Mouse (Mus musculus) neural tube, embryonic 10.5 days (tissue): ENCODE results near the gene Gm45234.

Experiments
- DNase-seq: peaks from one replicate; pipeline ENCODE4 v3.0.0-alpha.2; 2017; ENCODE audit warnings: low spot score; ENCODE audit errors: extremely low spot score

The Gm45234 gene

DNA sequence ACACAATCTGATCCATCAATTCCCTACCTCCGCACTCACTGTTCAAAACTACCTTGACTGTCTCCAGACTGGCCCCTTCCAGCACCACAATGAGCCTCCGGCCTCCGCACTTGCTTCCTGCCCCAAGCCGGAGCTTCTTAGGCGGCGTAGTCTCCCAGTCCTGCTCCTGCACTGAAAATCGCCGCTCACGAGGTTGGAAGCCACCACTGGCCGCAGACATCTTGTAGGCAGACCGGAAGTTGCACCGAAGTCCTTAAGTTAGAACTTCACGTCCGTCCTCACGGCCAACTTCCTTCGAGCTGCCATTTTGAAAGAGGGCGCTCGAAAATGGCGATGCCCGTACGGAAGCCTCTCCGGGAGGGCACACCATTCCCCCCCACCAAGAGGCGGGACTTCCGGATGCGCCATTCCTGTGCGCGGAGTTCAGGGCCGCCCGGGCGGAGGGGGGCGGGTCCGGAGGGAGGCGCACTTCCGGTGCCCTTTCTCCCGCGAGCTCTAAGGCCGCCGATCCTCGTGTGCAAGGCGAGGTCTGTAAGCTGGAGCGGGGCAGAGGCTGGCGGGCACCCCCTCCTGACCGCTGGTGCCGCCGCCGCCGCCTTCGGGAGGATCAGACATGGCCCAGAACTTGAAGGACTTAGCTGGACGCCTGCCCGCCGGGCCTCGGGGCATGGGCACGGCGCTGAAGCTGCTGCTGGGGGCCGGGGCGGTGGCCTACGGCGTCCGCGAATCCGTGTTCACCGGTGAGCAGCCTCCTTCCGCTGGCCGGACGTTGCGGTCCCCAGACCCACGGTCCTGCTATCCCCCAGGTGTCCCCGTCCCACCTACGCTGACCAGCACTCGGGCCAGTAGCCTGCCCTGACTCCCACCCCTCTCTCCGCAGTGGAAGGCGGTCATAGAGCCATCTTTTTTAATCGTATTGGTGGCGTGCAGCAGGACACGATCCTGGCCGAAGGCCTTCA lies 43.7 kb downstream of the Gm45234 start, which contains the start of the genes Emg1 and Phb2:
Gene Emg1, minus strand, starts transcription at position 355 of the 959 bp plus-strand sequence.
Gene Phb2, plus strand, starts transcription at position 513 of the 959 bp plus-strand sequence.
- DNase-seq: peak; percentile 99

DNA sequence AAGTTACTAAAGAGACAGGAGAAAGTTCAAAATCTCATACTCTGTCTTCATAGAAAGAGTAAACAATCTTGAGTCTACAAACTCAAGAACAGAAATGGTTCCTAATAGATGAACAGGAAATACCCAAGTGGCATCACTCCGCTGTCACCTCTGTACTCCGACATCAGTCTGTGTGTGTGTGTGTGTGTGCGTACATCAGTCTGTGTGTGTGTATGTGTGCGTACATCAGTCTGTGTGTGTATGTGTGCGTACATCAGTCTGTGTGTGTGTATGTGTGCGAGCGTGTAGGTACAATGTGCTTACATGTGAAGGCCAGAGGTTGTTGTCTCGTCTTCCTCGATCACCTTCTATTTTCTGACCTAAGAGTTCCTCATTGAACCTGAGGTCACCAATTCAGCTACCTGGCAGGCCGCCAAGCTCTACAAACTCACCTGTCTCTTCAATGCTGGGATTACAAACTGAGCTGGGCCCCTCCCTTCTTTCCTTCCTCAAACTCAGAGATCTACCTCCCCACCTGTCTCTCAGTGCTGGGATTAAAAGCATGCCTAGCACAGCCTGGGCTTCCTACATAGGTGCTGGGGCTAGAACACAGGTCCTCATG lies 47.4 kb downstream of the Gm45234 start:
- no peak for DNase-seq

DNA sequence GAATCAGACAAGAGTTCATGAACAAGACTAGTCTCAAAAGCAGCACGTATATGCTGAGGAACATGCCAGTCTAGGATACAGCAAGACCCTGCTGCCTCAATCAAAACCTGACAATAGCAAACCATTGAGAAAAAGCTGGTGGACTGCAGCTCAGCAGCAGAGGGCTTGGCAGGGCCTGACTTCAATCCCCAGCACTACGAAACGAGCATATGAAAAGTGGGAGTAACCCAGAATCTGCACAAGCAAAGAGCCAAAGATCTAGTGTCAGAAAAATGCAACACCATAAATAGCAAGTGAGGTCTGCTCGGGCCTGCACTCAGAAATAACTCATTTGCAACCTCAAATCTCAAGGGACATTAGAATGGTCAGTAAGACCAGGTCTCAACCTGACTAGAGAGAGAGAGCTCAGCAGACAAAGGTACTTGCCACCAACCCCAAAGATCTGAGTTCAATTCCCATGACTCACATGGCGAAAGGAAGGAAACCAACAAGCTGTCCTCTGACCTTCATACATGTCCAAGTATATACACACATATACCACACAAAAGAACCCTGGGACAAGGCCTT lies 49.7 kb downstream of the Gm45234 start:
- no peak for DNase-seq

DNA sequence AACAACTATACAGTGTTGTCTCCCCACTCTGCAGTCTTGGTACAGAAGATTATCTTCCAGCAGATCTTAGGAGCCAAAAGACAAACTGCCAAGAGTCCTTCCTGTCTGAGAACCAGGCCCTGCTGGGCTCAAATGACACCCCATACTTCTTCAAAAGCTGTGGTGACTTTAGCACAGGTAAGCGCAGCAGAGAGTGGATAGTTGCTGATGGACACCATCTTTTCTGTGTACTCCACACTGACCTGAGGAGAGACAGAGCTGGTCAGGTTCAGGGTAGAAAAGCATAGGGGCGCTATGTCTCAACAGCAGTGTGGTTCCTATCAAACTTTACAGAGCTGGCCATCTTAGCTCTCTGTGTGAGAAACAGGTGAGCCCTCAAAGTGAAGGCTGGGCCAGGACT lies 51.4 kb downstream of the Gm45234 start:
- no peak for DNase-seq

DNA sequence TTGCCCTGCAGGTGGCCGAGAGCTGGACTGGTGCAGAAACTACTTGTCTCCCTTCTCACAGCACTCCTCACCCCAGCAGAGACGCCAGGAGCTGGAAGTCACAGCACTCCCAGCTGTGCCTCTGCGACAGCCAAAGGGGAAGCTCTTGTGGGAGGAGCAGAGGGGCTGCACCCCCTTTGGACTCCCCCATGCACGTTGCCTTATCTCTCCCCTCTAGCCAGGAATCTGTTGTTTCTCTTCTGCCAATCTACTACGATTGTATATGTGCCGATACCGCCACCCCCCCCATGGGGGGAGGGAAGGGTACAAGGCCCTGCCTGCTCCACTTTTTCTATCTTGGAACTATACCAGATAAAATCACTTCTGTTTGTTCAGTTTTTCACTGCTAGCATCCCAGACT lies 52.0 kb downstream of the Gm45234 start:
- no peak for DNase-seq

DNA sequence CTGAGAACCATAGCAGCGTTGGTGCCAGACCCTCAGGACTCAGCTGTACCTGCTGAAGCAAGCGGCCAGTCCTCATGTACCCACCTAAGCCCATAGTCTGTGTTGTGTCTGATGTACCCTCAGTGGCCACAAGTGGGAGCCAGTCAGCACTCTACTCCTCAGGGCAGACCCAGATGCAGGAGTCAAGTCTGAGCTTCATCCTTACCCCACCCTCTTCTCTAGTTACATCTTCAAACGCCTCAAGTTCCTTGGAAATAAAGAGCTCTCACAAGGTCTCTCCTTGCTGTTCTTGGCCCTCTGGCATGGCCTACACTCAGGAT lies 53.1 kb downstream of the Gm45234 start:
- DNase-seq: peak; percentile 69

DNA sequence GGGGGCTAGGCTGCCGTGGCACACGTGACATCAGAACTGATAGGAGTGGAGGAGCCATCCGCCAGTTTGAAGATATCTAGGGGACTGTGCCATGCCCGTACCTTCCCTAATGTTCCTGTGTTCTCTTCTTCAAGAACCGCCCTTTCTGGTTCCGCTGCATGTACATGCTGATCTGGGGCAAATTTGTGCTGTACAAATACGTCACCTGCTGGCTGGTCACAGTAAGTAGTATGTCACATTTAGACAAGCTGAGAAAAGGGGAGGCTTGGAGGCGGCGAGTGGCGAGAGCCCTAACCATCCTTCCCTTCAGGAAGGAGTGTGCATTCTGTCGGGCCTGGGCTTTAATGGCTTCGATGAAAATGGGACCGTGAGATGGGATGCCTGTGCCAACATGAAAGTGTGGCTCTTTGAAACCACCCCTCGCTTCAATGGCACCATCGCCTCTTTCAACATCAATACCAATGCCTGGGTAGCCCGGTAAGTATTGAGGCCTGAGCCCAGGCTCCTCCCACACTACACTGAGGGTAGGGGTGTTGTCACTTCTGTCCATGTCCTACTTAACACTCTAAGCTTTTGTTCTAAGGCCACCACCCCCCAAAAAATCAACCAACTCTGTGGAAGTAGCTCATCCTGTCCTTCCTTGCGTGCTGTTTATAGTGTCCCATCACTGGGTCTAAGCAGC lies 53.6 kb downstream of the Gm45234 start:
- DNase-seq: no peak

DNA sequence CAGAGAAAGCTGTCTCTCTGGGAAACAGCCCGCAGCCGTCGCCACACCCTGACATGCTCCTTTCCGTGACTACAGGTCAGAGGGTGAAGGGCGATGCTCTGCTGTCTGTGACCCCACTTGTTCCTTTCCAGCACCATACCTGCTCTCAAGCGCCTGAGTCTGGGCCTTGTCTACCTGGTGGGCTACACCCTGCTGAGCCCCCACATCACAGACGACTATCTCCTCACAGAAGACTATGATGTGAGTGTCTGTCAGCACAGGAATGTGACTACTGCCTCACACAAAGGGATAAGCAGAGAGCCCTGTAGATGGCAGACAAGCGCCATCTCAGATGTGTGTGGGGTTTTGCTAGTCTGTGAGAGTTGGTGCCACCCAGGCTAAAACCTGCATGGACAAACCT lies 54.5 kb downstream of the Gm45234 start:
- no peak for DNase-seq

DNA sequence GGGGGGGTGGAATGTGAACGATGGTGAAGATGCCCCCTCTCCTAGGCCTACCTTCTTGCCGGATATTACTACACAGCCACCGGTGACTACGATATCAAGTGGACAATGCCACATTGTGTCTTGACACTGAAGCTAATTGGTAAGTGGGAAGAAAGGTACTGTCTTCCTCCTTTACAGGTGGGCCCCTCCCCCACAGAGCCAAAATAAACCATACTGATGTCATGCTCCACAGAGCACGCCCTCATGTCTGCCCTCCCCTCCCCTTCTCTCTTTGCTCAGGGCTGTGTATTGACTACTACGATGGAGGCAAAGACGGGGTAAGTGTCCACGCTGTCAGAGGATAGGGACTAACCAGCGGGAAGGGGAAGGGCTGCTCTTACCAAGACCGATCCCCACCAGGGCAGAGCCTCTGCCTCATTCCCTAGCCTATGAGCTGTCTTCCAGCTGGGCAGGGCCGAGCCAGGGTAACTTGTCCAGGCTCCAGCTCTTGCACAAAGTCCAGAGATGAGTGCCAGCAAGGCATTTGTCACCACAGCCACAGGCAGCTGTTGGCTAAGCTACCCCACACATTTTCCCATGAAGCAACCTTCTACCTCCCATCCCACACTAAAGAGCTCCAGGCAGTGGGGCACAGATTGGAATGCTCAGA lies 55.7 kb downstream of the Gm45234 start:
- DNase-seq: no peak

DNA sequence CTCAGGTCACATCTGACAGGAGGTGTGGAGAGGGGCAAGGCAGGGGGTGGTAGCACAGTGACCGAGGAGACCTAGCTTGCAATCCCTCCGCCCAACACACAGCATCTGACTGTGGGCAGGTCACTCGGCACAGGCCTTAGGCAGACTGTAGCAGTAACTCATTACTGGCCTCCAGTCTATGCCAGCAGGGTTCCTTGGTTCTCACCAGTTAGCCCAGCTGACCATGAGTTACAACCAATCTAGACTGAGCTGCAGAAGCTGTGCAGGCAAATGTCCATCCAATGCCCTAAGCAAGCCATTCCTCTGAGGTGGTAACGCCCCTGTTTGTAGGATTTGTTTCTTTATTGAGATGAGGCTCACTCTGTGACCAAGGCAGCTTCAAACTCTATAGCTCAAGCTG lies 56.5 kb downstream of the Gm45234 start:
- DNase-seq: no peak

DNA sequence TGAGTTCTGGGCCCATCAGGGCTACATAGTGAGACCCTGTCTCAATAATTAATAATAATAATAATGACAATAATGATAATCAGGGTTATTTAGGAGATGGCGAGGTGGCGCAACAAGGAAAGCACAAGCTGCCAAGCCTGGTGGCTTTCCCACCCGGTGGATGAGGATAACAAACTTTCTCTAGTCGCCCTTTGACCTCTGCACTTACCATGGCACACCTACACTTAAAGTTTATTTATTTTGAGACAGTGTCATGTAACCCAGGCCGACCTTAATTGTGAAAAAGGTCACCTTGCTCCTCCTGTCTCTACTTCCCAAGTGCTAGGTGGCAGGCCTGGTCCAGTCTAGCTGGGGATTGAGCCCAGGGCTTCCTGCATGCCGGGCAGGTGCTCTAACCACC lies 57.1 kb downstream of the Gm45234 start:
- DNase-seq: no peak

DNA sequence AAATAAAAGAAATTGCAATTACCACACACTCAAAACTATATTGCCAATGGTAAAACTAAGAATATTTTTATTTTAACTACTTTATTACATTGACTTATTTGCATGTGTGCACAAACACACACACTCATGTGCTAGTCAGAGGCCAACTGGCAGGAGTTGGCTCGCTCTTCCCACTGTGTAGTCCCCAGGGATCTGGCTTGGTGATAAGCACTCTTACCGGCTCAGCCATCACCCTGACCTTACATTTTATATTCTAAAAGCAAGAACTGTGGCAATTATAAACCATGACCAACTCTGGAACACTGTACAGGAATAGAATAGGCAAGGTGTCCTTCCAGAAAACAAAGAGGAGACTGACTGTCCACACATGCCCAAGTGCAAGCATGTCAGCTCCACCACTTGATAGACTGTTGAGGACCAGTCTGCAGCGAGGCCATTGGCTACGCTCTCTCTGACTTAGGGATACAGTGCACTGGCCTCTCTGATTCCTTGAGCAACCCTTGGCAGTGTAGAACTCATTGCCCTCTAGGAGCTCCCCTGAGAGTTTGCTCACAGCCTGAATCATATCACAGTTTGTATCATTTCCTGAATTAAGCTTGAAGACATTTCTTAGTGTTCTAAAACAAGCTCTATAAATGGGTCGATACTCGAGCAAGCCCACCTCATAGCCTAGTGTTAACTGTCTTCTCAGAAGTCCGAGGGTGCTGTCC lies 59.2 kb downstream of the Gm45234 start:
- no peak for DNase-seq

DNA sequence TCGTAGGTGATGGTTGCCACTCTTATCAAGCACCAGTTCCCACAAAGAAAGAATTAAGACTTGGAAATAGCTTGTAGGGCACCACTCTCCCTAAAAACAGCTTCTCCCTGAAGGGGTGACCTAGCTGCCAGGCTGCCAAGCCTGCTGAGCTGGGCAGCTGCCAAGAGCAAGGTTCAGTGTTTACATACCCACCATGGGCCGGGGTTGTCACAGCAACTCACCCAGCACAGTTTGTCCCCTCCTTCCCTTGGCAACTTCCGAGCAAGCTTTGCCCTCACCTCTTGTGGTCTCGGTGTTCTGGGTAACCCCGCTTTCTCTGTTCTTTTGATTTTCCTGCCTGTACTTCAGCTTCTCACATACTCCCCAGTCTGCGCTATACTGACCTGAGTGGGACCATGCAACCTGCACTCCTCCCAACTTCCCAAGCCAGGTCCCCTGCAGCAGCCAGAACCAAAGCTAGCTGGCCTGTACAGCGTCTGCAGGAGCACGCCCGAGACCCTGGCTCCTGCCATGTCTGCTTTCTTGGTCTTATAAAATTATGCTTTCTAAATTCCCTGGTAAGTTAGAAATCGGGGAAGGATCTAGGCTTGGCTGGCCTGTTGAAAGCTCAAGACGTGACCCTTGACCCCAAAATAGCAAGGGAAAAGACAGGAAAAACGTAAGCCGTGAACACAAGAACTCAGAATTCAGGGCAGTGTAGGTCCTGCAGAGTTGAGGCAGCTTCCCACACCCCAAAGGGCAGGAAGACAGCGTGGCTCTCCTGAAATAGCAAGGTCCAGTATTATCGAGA lies 61.5 kb downstream of the Gm45234 start:
- no peak for DNase-seq

DNA sequence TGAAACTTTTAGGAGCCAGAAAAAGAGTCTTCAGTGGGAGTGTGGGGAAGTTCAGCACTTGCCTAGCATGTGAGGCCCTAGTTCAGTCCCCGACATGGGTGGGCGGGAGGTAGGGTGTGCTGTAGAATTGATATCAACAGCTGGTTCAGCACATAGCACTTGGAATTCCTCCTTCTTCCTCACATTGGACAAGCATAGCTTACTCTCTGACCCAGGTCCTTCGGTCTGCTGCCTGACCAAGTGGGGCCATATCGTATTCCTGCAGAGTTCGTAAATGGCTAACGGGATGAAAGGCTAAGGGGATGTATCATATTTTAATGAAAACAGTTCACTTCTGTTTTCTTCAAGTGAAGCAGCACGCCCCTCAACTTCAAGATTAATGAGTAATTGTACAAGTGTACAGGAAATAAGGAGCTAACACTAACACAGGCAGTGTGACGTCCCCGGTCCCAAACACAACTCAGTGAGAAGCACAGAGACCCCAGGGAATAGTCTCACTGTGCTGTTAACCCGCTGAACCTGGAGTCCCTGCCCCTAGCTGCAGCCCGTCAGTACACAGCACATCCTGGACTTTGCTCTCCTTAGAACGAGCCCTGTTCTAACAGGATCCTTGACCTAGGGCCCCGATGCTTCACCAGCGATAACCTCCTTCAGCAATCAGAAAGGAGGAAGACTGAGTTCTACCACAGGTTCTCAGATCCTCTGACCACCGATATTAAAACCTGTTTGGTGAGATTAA lies 62.4 kb downstream of the Gm45234 start:
- no peak for DNase-seq

DNA sequence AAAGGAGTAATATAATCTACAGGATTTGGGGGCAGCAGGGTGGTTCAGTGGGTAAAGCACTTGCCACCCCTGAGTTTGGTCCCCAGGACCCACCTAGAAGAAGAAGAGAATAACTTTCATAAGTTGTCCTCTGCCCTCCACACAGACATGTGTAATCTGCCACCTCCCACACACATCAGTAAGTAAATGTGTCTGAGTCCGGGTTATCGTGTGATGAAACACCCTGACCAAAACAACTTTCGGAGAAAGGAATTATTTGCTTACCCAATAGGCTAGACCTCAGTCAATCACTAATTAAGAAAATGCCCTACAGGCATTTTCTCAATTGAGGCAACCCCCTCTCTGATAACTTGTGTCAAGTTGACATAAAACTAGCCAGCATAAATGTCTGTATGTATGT lies 65.3 kb downstream of the Gm45234 start:
- no peak for DNase-seq
